Mouse (Mus musculus) limb, embryonic 14.5 days (tissue): ENCODE measurements around the gene Slc35c1. TPM values are rescaled to one million over a fixed set of nuclear protein-coding genes. Genes with fewer than 3 reads are reported as not detected.

ENCODE experiments used
- ATAC-seq: fragments of 200-750 bp; cut with Nextera tagmentation; 2 replicates; pipeline ENCODE4 v1.8.0; 2017; ENCODE audit warnings: low read depth, moderate number of reproducible peaks, moderate TSS enrichment; ENCODE audit not compliant: low FRiP score
- DNase-seq: peaks from one replicate; pipeline ENCODE4 v3.0.0-alpha.2; 2015; ENCODE audit warnings: low spot score
- H3K27ac ChIP-seq: fragments of 300-500 bp; sonication (generic); replicated peaks from 2 replicates; pipeline ENCODE4 v1.5.1; 2014; ENCODE audit warnings: low read depth, mild to moderate bottlenecking, low read length, moderate library complexity, mixed read lengths
- H3K27me3 ChIP-seq: fragments of 300-500 bp; sonication (generic); 2 replicates; pipeline ENCODE4 v1.6.1; 2014; ENCODE audit warnings: low read length, mixed read lengths; ENCODE audit not compliant: control insufficient read depth, insufficient read depth
- H3K36me3 ChIP-seq: fragments of 300-500 bp; sonication (generic); 2 replicates; pipeline ENCODE4 v1.6.1; 2014; ENCODE audit warnings: mild to moderate bottlenecking, low read length, moderate library complexity, mixed read lengths; ENCODE audit not compliant: control insufficient read depth, insufficient read depth
- H3K4me1 ChIP-seq: fragments of 300-500 bp; sonication (generic); 2 replicates; pipeline ENCODE4 v1.6.1; 2014; ENCODE audit warnings: antibody characterized with exemption, low read length, mixed read lengths; ENCODE audit not compliant: control insufficient read depth, insufficient read depth
- H3K4me2 ChIP-seq: fragments of 300-500 bp; sonication (generic); replicated peaks from 2 replicates; pipeline ENCODE4 v1.6.1; 2014; ENCODE audit warnings: low read depth, mild to moderate bottlenecking, low read length, moderate library complexity; ENCODE audit not compliant: severe bottlenecking
- H3K4me3 ChIP-seq: fragments of 300-500 bp; sonication (generic); replicated peaks from 2 replicates; pipeline ENCODE4 v1.5.1; 2014; ENCODE audit warnings: low read length
- H3K9ac ChIP-seq: fragments of 300-500 bp; sonication (generic); 2 replicates; pipeline ENCODE4 v1.6.1; 2014; ENCODE audit warnings: mild to moderate bottlenecking, low read depth, low read length, moderate library complexity; ENCODE audit not compliant: severe bottlenecking
- H3K9me3 ChIP-seq: fragments of 300-500 bp; sonication (generic); 2 replicates; pipeline ENCODE4 v1.6.1; 2016; ENCODE audit warnings: low read length; ENCODE audit not compliant: control insufficient read depth
- POLR2A ChIP-seq: fragments of 200-500 bp; IDR thresholded peaks from 2 replicates; pipeline ENCODE4 v1.8.0; 2012; ENCODE audit warnings: inconsistent platforms, mild to moderate bottlenecking, moderate library complexity, borderline replicate concordance; ENCODE audit not compliant: insufficient read depth, insufficient read length; ENCODE audit errors: extremely low read depth
- WGBS: fragments of 180-500 bp; shearing (Covaris S2); extraction: QIAGEN DNeasy Blood & Tissue Kit; methylation state at CpG from one replicate; pipeline ENCODE4 v1.1.7; 2014; 5-methylcytosine and 5-hydroxymethylcytosine counted together
- polyA plus RNA-seq, 2 experiments: library from polyadenylated mRNA; depleted of rRNA in 1 of 2; stranded (reverse) in 1 of 2; unstranded in 1 of 2; fragments of >200 nt; fragmentation: Nextera tagmentation in 1 of 2; extraction: Ambion mirVana in 1 of 2; gene quantifications; 2 replicates each; pipeline versions ENCODE4 v1.2.1 to v1.2.3; 2012 to 2014

Gene Slc35c1
- polyA plus RNA-seq, 2 experiments, result 14.3 to 16.1 TPM

DNA sequence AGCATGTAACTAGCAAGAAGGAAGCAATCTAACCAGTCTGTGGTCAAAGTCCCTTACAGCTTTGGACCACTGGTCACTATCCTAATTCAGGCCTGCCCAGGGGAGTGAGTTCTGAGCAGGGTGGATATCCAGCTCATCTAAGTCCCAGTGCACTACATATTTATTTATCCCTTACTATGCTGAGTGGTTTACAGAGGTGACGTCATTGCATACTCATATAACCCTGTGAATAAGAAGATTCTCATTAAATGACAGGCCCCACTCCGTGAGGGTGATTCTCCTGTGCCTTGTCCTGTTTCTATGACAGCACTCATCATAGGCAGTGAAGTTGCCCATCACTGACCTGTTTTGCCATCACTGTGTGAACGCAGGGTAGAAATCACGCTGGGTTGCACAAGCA, 35.0 kb downstream of the Slc35c1 start:
- Histone ChIP-seq H3K4me1 (peaks cover 46% of the 10 kb centered on the region), H3K9ac (no peak overlapping the region), H3K27me3 (no peaks in the 10 kb centered on the region), H3K4me3 (no peak overlapping the region), H3K4me2 (0 out of 2 replicates have a peak overlapping the region, but pooled peaks have one; percentile 9), H3K9me3 (no peaks in the 10 kb centered on the region), H3K36me3 (peaks cover 56% of the 10 kb centered on the region), H3K27ac (peak overlapping the region; percentile 87)
- 89% methylated on average over 4 of the region's 4 CpGs for WGBS
- TF ChIP-seq POLR2A, result no peak
- ATAC-seq (no peak), DNase-seq (no peak)

DNA sequence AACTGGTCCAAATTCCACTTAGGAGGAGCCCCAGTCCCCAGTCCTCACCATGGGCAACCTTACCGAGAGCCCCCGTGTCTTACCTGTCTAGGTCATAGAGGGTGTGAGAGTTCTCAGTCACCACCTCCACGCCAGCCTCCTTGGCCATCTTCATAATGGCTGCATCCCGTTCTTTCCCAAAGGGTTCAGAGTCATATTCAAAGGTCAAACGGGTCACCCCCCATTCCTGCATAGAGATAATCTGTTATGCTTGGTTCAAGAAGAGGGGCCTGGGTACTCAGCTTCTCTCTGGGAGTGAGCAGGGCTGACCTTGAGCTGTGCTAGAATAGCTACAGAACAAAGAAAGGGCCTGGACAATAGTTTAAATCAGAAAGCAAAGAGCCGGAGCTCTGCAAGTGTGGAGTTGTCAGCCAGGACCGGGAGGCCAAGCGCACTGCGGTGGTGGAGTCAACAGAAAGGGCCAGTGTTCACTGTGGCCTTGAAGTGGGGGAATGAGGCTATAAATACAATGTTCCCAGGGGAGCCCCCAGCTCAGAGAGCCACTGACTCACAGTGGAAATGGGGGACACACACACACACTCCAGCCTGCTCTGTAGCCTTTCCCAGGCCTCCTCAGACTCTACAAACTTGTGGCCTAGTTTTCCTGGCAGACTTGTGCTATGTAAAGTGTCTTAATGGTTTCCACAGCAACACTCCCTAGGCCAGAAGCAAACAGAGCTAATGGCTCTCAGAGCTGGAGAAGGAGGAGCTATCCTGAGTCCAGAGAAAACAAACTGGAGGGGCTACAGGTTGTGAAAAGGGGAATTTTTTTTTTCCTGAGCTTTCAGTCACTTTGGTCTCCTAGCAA, 35.7 kb downstream of the Slc35c1 start:
- Histone ChIP-seq H3K4me1 (peaks cover 44% of the 10 kb centered on the region), H3K27me3 (no peaks in the 10 kb centered on the region), H3K9ac (no peak overlapping the region), H3K4me2 (0 out of 2 replicates have a peak overlapping the region, but pooled peaks have one; percentile 9), H3K4me3 (no peak overlapping the region), H3K27ac (peak overlapping the region; percentile 87), H3K9me3 (no peaks in the 10 kb centered on the region), H3K36me3 (peaks cover 63% of the 10 kb centered on the region)
- no peak for TF ChIP-seq POLR2A
- DNase-seq, result peak; percentile 82
- ATAC-seq, result peak; percentile 84
- WGBS, result 74% methylated on average over 9 of the region's 9 CpGs

DNA sequence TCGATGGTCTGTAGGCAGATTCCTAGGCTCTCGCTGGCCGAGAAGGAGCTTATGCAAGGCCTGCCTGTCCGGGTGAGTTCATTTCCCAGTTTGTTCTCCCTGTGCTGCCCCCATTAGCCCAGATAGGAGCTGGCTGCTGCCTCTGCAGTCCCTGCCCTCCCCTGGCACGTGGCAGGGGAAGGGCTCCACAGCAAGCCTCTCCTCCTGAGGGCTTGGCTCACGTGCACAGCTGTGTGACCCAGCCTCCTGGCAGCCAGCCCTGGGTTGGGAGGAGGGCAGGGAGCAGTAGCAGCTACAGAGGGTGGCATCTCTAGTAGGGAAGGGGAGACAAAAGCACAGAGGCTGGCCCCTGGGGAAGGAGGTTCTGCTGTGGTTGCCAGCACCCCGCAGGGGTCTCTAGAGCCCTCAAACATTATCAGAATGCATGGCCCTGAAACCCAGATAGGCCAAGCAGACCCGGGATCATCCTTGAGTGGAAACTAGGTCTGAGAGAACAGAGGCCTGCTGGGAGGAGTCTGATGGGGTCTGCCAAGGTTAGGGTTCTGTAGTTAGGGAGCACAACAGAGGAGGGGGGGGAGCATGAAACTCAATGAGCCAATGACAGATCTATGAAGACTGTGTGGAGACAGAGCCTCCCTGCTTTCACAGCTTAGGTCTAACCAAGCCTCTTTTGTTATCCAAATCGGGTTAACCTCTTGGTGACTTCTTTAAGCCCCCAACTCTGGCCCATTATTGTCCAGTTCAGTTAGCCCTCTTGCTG, 36.5 kb downstream of the Slc35c1 start:
- H3K9ac ChIP-seq, result no peak overlapping the region
- no peak for ATAC-seq
- no peaks in the 10 kb centered on the region for H3K27me3 ChIP-seq
- no peaks in the 10 kb centered on the region for H3K9me3 ChIP-seq
- H3K27ac ChIP-seq, result peak overlapping the region; percentile 87
- H3K4me3 ChIP-seq, result no peak overlapping the region
- DNase-seq, result no peak
- whole genome bisulfite sequencing, result 89% methylated on average over 9 of the region's 9 CpGs
- no peak overlapping the region for H3K4me2 ChIP-seq
- H3K4me1 ChIP-seq, result peaks cover 42% of the 10 kb centered on the region
- H3K36me3 ChIP-seq, result peaks cover 71% of the 10 kb centered on the region
- TF ChIP-seq POLR2A, result no peak

DNA sequence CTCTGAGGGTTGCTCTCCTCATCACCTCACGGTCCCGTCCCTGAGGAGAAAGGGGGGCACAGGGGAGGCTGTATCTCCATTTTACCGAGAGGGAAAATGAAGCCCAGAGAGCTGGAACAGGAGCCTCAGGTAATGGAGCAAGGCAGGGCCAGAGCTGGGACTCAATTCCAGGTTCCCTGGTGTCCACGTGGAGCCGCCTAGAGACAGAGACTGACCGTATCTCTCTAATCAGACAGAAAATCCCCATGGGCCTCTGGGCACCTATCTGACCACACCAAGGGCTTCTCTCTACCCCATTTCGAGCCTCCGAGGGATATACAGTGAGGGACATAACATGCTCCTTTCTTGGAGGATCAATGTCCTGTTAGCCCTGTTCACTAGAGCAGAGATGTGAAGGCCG, 37.2 kb downstream of the Slc35c1 start:
- no peak overlapping the region for H3K9ac ChIP-seq
- H3K9me3 ChIP-seq, result no peaks in the 10 kb centered on the region
- H3K4me3 ChIP-seq, result no peak overlapping the region
- H3K27ac ChIP-seq, result no peak overlapping the region
- H3K4me1 ChIP-seq, result peaks cover 35% of the 10 kb centered on the region
- no peaks in the 10 kb centered on the region for H3K27me3 ChIP-seq
- no peak overlapping the region for H3K4me2 ChIP-seq
- ATAC-seq (no peak), DNase-seq (no peak)
- no peak for TF ChIP-seq POLR2A
- 92% methylated on average over 9 of the region's 9 CpGs for WGBS
- peaks cover 78% of the 10 kb centered on the region for H3K36me3 ChIP-seq

DNA sequence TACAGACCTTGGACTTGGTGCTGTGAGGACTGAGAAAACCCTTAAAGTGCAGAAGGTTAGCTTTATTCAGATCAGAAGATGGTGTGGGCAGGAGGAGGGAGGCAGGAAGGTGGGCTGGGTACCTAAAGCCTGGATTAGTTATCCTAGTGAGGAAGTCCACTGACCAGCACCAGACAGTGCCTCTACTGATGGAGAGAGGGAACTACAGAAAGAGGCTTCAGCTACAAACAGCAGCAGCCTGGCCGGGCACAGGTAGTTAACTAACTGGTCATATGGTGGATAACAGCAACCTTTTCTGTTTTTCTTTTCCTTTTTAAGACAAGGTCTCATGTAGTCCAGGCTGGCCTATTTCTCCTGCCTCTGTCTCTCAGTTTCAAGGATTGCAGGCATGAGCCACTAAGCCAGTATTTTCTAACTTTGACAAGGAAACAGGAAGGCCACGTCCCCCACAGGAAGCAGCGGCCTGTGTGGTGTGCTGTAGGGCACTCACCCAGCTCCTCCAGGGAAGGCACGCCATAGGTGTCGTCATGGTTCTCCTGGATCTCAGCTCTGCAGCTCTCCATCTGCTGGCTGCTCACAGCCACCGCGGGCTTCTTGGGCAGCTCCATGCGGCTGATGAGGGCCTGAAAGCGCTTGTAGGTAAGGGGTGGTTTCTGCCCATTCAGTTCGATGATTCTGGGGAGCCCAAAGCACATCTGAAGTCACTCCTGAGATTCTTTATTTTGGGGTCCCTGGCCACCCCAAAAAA, 37.8 kb downstream of the Slc35c1 start:
- Histone ChIP-seq H3K4me3 (no peak overlapping the region), H3K27me3 (no peaks in the 10 kb centered on the region), H3K27ac (no peak overlapping the region), H3K36me3 (peaks cover 84% of the 10 kb centered on the region), H3K4me1 (peaks cover 29% of the 10 kb centered on the region), H3K9me3 (no peaks in the 10 kb centered on the region), H3K4me2 (no peak overlapping the region), H3K9ac (no peak overlapping the region)
- TF ChIP-seq POLR2A, result no peak
- ATAC-seq, result no peak
- 78% methylated on average over 10 of the region's 10 CpGs for WGBS
- DNase-seq, result no peak
